Mouse (Mus musculus): ENCODE measurements around the gene Olfr449. TPM values are rescaled to one million over a fixed set of nuclear protein-coding genes. Genes with fewer than 3 reads are reported as not detected.

Olfr449 gene
- total RNA-seq, 1 experiment: not detected

Other genes with a start within 250 kb of the Olfr449 start
- gene Tcaf3, start 236.7 kb upstream of the Olfr449 start, total RNA-seq (2012; rRNA removed): not detected in 2 replicates
- 2.5 and 3.7 TPM in 2 replicates for gene Tcaf2, start 189.1 kb upstream of the Olfr449 start, total RNA-seq (2012; rRNA removed)
- 12.5 and 19.9 TPM in 2 replicates for gene Tcaf1, start 124.3 kb upstream of the Olfr449 start, total RNA-seq (2012; rRNA removed)
- gene Olfr453, start 95.0 kb upstream of the Olfr449 start, total RNA-seq (2012; rRNA removed): not detected in 2 replicates
- gene Olfr38, start 78.0 kb upstream of the Olfr449 start, total RNA-seq (2012; rRNA removed): not detected in 2 replicates
- gene Olfr452, start 49.3 kb upstream of the Olfr449 start, total RNA-seq (2012; rRNA removed): not detected in 2 replicates
- gene Olfr450, start 22.4 kb upstream of the Olfr449 start, total RNA-seq (2012; rRNA removed): not detected in 2 replicates
- gene Olfr448, start 56.1 kb downstream of the Olfr449 start, total RNA-seq (2012; rRNA removed): not detected in 2 replicates
- not detected in 2 replicates for gene Olfr447, start 74.5 kb downstream of the Olfr449 start, total RNA-seq (2012; rRNA removed)
- not detected in 2 replicates for gene Olfr446, start 87.0 kb downstream of the Olfr449 start, total RNA-seq (2012; rRNA removed)
- gene Olfr444, start 114.7 kb downstream of the Olfr449 start, total RNA-seq (2012; rRNA removed): not detected in 2 replicates

Data from ES-E14 (cell line).